Mouse (Mus musculus): ENCODE results near the gene Trhr2. TPM values are rescaled to one million over a fixed set of nuclear protein-coding genes. Genes with fewer than 3 reads are reported as not detected.

Trhr2 gene
- polyA plus RNA-seq, 1 experiment from 2014 or later: not detected

- H3K27ac ChIP-seq: no peak overlapping the region
- 86% methylated on average over 8 of the region's 8 CpGs for WGBS
- no peaks in the 10 kb centered on the region for H3K9me3 ChIP-seq (replicated peaks; ENCODE audit: low read length)
- ATAC-seq (replicated peaks; ENCODE audit: low FRiP score, low read depth) (no peak), DNase-seq (ENCODE audit: low spot score) (no peak)
- no peaks in the 10 kb centered on the region for H3K4me1 ChIP-seq (replicated peaks; ENCODE audit: insufficient read depth, low read length)
- peaks cover 9% of the 10 kb centered on the region; the same call in 1 of the 2 replicates for H3K36me3 ChIP-seq (ENCODE audit: insufficient read depth, low read length)
- H3K4me2 ChIP-seq (ENCODE audit: low read length): no peak overlapping the region
- no peak overlapping the region for H3K4me3 ChIP-seq (replicated peaks; ENCODE audit: low read depth, low read length)
- TF ChIP-seq CTCF (IDR thresholded peaks at IDR 0.05; ENCODE audit: low read depth): no peak
- H3K9ac ChIP-seq (ENCODE audit: low read depth, low read length): no peak overlapping the region
- H3K27me3 ChIP-seq (ENCODE audit: insufficient read depth, low read length): no peaks in the 10 kb centered on the region
Measured at GRCm38 (mm10) chr8:122307836-122308235, 52.7 kb downstream of the Trhr2 start.

Other genes starting within 250 kb of the Trhr2 start
- 1.4 and 2.3 TPM in 2 replicates for gene Zfpm1, start 78.6 kb downstream of the Trhr2 start, polyA plus RNA-seq (2015; fragmentation: Nextera tagmentation; extraction: Ambion mirVana)
- 33.7 and 35.1 TPM in 2 replicates for gene Zc3h18, start 15.9 kb upstream of the Trhr2 start, polyA plus RNA-seq (2015; fragmentation: Nextera tagmentation; extraction: Ambion mirVana)
- gene Il17c, start 61.3 kb upstream of the Trhr2 start, polyA plus RNA-seq (2015; fragmentation: Nextera tagmentation; extraction: Ambion mirVana): not detected in 2 replicates
- gene Cyba, start 72.2 kb upstream of the Trhr2 start, polyA plus RNA-seq (2015; fragmentation: Nextera tagmentation; extraction: Ambion mirVana): 647 and 704 TPM in 2 replicates
- gene Mvd, start 82.7 kb upstream of the Trhr2 start, polyA plus RNA-seq (2015; fragmentation: Nextera tagmentation; extraction: Ambion mirVana): 31.2 and 36.3 TPM in 2 replicates
- gene Snai3, start 100.0 kb upstream of the Trhr2 start, polyA plus RNA-seq (2015; fragmentation: Nextera tagmentation; extraction: Ambion mirVana): 0.67 and 1.0 TPM in 2 replicates
- 44.0 and 44.5 TPM in 2 replicates for gene Rnf166, start 115.3 kb upstream of the Trhr2 start, polyA plus RNA-seq (2015; fragmentation: Nextera tagmentation; extraction: Ambion mirVana)
- 44.5 and 45.6 TPM in 2 replicates for gene Ctu2, start 115.4 kb upstream of the Trhr2 start, polyA plus RNA-seq (2015; fragmentation: Nextera tagmentation; extraction: Ambion mirVana)
- gene Piezo1, start 190.6 kb upstream of the Trhr2 start, polyA plus RNA-seq (2015; fragmentation: Nextera tagmentation; extraction: Ambion mirVana): 12.5 and 14.9 TPM in 2 replicates
- 21.2 and 24.7 TPM in 2 replicates for gene Cdt1, start 207.3 kb upstream of the Trhr2 start, polyA plus RNA-seq (2015; fragmentation: Nextera tagmentation; extraction: Ambion mirVana)
- gene Aprt, start 216.2 kb upstream of the Trhr2 start, polyA plus RNA-seq (2015; fragmentation: Nextera tagmentation; extraction: Ambion mirVana): 354 and 392 TPM in 2 replicates